Mouse (Mus musculus) forebrain, embryonic 16.5 days (tissue): ENCODE results near the gene Mrpl58. TPM values are rescaled to one million over a fixed set of nuclear protein-coding genes. Genes with fewer than 3 reads are reported as not detected.
"Not testable (repeated sequence)": the region's sequence is repeated elsewhere in the genome, so short reads cannot be mapped to it uniquely, and the experiment has no call there.

Experiments used
- ATAC-seq: fragments of 200-750 bp; cut with Nextera tagmentation; 2 replicates; pipeline ENCODE4 v1.8.0; 2017; ENCODE audit warnings: mild to moderate bottlenecking, moderate library complexity
- H3K27ac ChIP-seq: fragments of 300-500 bp; sonication (generic); 2 replicates; pipeline ENCODE4 v1.5.1; 2014; ENCODE audit warnings: low read length, control low read depth
- H3K27me3 ChIP-seq: fragments of 300-500 bp; sonication (generic); replicated peaks from 2 replicates; pipeline ENCODE4 v1.6.1; 2014; ENCODE audit warnings: low read length; ENCODE audit not compliant: control insufficient read depth, insufficient read depth
- H3K36me3 ChIP-seq: fragments of 300-500 bp; sonication (generic); 2 replicates; pipeline ENCODE4 v1.6.1; 2014; ENCODE audit not compliant: control insufficient read depth, insufficient read depth
- H3K4me1 ChIP-seq: fragments of 300-500 bp; sonication (generic); replicated peaks from 2 replicates; pipeline ENCODE4 v1.6.1; 2014; ENCODE audit warnings: low read length; ENCODE audit not compliant: control insufficient read depth, insufficient read depth
- H3K4me2 ChIP-seq: fragments of 300-500 bp; sonication (generic); 2 replicates; pipeline ENCODE4 v1.6.1; 2014; ENCODE audit warnings: mild to moderate bottlenecking, low read length, control low read depth
- H3K4me3 ChIP-seq: fragments of 300-500 bp; sonication (generic); replicated peaks from 2 replicates; pipeline ENCODE4 v1.5.1; 2014; ENCODE audit warnings: mild to moderate bottlenecking, low read length, control low read depth
- H3K9ac ChIP-seq: fragments of 300-500 bp; sonication (generic); replicated peaks from 2 replicates; pipeline ENCODE4 v1.6.1; 2014; ENCODE audit warnings: low read depth, low read length, control low read depth
- H3K9me3 ChIP-seq: fragments of 300-500 bp; sonication (generic); 2 replicates; pipeline ENCODE4 v1.6.1; 2016; ENCODE audit warnings: low read length; ENCODE audit not compliant: control insufficient read depth
- WGBS: fragments of 180-500 bp; shearing (Covaris S2); extraction: QIAGEN DNeasy Blood & Tissue Kit; methylation state at CpG from one replicate; pipeline ENCODE4 v1.1.7; 2014; 5-methylcytosine and 5-hydroxymethylcytosine counted together
- polyA plus RNA-seq: library from polyadenylated mRNA; unstranded; fragments of >200 nt; fragmentation: Nextera tagmentation; extraction: Ambion mirVana; gene quantifications from 2 replicates; pipeline ENCODE4 v1.2.1, GENCODE M21; 2015

Gene Mrpl58
- polyA plus RNA-seq, 1 experiment from 2014 or later: 176 TPM

GRCm38 (mm10) chr11:115448998-115449397 is 45.4 kb downstream of the Mrpl58 start:
- Histone ChIP-seq H3K27me3 (no peaks in the 10 kb centered on the region), H3K9ac (no peak overlapping the region), H3K4me3 (no peak overlapping the region), H3K4me2 (no peak overlapping the region), H3K27ac (no peak overlapping the region), H3K9me3 (no peaks in the 10 kb centered on the region), H3K36me3 (no peaks in the 10 kb centered on the region), H3K4me1 (no peaks in the 10 kb centered on the region)
- WGBS: 79% methylated on average over 7 of the region's 7 CpGs
- ATAC-seq: no peak

GRCm38 (mm10) chr11:115450176-115450575 is 46.6 kb downstream of the Mrpl58 start:
- Histone ChIP-seq H3K4me3 (no peak overlapping the region), H3K4me1 (no peaks in the 10 kb centered on the region), H3K9me3 (no peaks in the 10 kb centered on the region), H3K27me3 (no peaks in the 10 kb centered on the region), H3K36me3 (no peaks in the 10 kb centered on the region), H3K4me2 (no peak overlapping the region), H3K27ac (no peak overlapping the region), H3K9ac (no peak overlapping the region)
- WGBS: 93% methylated on average over 7 of the region's 7 CpGs
- no peak for ATAC-seq

GRCm38 (mm10) chr11:115451781-115452241 is 48.3 kb downstream of the Mrpl58 start:
- Histone ChIP-seq H3K36me3 (no peaks in the 10 kb centered on the region), H3K9me3 (0 out of 2 replicates have a peak, but pooled peaks cover 2% of the 10 kb centered on the region), H3K4me3 (no peak overlapping the region), H3K9ac (no peak overlapping the region), H3K27ac (no peak overlapping the region), H3K4me2 (no peak overlapping the region), H3K27me3 (no peaks in the 10 kb centered on the region), H3K4me1 (no peaks in the 10 kb centered on the region)
- 83% methylated on average over 8 of the region's 8 CpGs for WGBS
- no peak for ATAC-seq

- Histone ChIP-seq H3K4me2 (no peak overlapping the region), H3K9me3 (0 out of 2 replicates have a peak, but pooled peaks cover 2% of the 10 kb centered on the region), H3K9ac (no peak overlapping the region), H3K4me1 (no peaks in the 10 kb centered on the region), H3K36me3 (no peaks in the 10 kb centered on the region), H3K4me3 (no peak overlapping the region), H3K27ac (no peak overlapping the region), H3K27me3 (no peaks in the 10 kb centered on the region)
- WGBS: 64% methylated on average over 7 of the region's 7 CpGs
- no peak for ATAC-seq
Measured at GRCm38 (mm10) chr11:115452281-115452860, 48.8 kb downstream of the Mrpl58 start.

- H3K27me3 ChIP-seq: no peaks in the 10 kb centered on the region
- H3K27ac ChIP-seq: no peak overlapping the region
- no peak overlapping the region for H3K4me3 ChIP-seq
- no peaks in the 10 kb centered on the region for H3K36me3 ChIP-seq
- no peaks in the 10 kb centered on the region for H3K4me1 ChIP-seq
- H3K9ac ChIP-seq: no peak overlapping the region
- no peak for ATAC-seq
- H3K9me3 ChIP-seq: 0 out of 2 replicates have a peak, but pooled peaks cover 2% of the 10 kb centered on the region
- H3K4me2 ChIP-seq: no peak overlapping the region
- 71% methylated on average over 4 of the region's 4 CpGs for WGBS
Measured at GRCm38 (mm10) chr11:115453306-115453705, 49.8 kb downstream of the Mrpl58 start.

GRCm38 (mm10) chr11:115454822-115455221 is 51.3 kb downstream of the Mrpl58 start:
- not testable (repeated sequence) for H3K36me3 ChIP-seq, H3K9me3 ChIP-seq, H3K4me3 ChIP-seq, ATAC-seq, H3K9ac ChIP-seq, H3K4me2 ChIP-seq, H3K4me1 ChIP-seq, H3K27me3 ChIP-seq, H3K27ac ChIP-seq
- 88% methylated on average over 6 of the region's 6 CpGs for WGBS

- Histone ChIP-seq H3K4me2 (no peak overlapping the region), H3K9ac (no peak overlapping the region), H3K27ac (no peak overlapping the region), H3K36me3 (no peaks in the 10 kb centered on the region), H3K9me3 (0 out of 2 replicates have a peak, but pooled peaks cover 2% of the 10 kb centered on the region), H3K4me3 (no peak overlapping the region), H3K4me1 (no peaks in the 10 kb centered on the region), H3K27me3 (no peaks in the 10 kb centered on the region)
- ATAC-seq: no peak
- WGBS: 85% methylated on average over 15 of the region's 15 CpGs
Measured at GRCm38 (mm10) chr11:115455619-115456018, 52.1 kb downstream of the Mrpl58 start.

GRCm38 (mm10) chr11:115456182-115456581 is 52.6 kb downstream of the Mrpl58 start:
- no peak for ATAC-seq
- H3K9ac ChIP-seq: no peak overlapping the region
- WGBS: 93% methylated on average over 5 of the region's 5 CpGs
- no peaks in the 10 kb centered on the region for H3K4me1 ChIP-seq
- no peaks in the 10 kb centered on the region for H3K36me3 ChIP-seq
- 0 out of 2 replicates have a peak, but pooled peaks cover 2% of the 10 kb centered on the region for H3K9me3 ChIP-seq
- no peaks in the 10 kb centered on the region for H3K27me3 ChIP-seq
- H3K4me2 ChIP-seq: no peak overlapping the region
- no peak overlapping the region for H3K27ac ChIP-seq
- H3K4me3 ChIP-seq: no peak overlapping the region

- no peak overlapping the region for H3K9ac ChIP-seq
- no peaks in the 10 kb centered on the region for H3K27me3 ChIP-seq
- H3K4me2 ChIP-seq: no peak overlapping the region
- ATAC-seq: no peak
- H3K4me3 ChIP-seq: no peak overlapping the region
- 47% methylated on average over 6 of the region's 6 CpGs for WGBS
- H3K9me3 ChIP-seq: 0 out of 2 replicates have a peak, but pooled peaks cover 2% of the 10 kb centered on the region
- H3K4me1 ChIP-seq: no peaks in the 10 kb centered on the region
- H3K36me3 ChIP-seq: no peaks in the 10 kb centered on the region
- no peak overlapping the region for H3K27ac ChIP-seq
Measured at GRCm38 (mm10) chr11:115457405-115457804, 53.9 kb downstream of the Mrpl58 start.

GRCm38 (mm10) chr11:115460976-115461375 is 57.4 kb downstream of the Mrpl58 start:
- H3K27me3 ChIP-seq: no peaks in the 10 kb centered on the region
- no peak overlapping the region for H3K4me3 ChIP-seq
- ATAC-seq: no peak
- 19% methylated on average over 8 of the region's 8 CpGs for WGBS
- no peak overlapping the region for H3K9ac ChIP-seq
- no peaks in the 10 kb centered on the region for H3K4me1 ChIP-seq
- H3K9me3 ChIP-seq: no peaks in the 10 kb centered on the region
- H3K27ac ChIP-seq: no peak overlapping the region
- H3K4me2 ChIP-seq: no peak overlapping the region
- no peaks in the 10 kb centered on the region for H3K36me3 ChIP-seq
